ENCODE assay signal across 11 mouse cellular contexts in the genomic region with DNA sequence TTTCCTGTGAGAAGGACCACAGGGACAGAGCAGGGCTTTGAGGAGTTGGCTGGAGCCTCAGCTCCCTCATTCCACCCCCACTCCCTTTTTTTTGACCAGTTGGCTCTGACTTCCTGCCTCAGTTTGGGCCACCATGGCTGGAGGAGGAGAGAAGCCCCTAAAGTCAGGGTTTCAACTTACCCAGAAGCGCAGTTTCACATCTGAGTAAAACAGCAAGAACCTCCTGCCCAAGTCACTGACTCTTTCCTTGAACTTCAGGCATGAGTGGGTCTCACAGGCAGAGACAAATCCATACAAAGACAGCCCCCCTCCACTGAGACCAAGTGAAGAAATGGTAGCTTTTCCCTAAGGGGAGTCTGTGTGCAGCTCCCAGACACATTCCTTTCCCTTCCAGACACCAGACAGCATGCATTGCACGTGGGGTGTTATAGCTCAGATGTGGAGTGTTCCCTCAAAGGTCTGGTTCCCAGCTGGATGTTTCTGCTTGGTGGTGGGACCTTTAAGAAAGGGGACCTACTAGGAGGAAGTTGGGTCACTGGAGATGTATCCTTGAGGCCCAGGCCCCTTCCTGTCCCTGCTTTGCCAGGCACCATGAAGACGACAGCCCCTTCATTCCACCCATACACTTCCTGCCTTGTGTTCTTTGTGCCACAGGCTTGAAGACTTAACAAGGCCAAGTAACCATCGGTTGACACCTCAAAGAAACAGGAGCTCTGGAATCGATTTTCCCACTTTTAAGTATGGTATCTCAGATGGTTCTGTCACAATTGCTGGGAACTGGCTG. TPM values are rescaled to one million over a fixed set of nuclear protein-coding genes. Genes with fewer than 3 reads are reported as not detected.
DNase-seq lines count a peak whose midpoint lies in the region; ATAC-seq lines count a peak whose summit lies in the region.
"Had no signal": no experiment of that assay in that cellular context is flagged by ENCODE, and none has a peak within 500 bp of the region (broad histone marks: within the 10 kb centered on the region; RNA-seq: fewer than 3 reads in every experiment).

No protein-coding gene starts in this region.

- H3K4me1 ChIP-seq in liver, embryonic 12.5 days = peaks cover 29% of the 10 kb centered on the region
- peaks cover 14% of the 10 kb centered on the region for H3K4me1 ChIP-seq in embryonic facial prominence, embryonic 10.5 days
- peaks cover 13% of the 10 kb centered on the region for H3K4me1 ChIP-seq in hindbrain, embryonic 13.5 days (replicated peaks)
- H3K4me1 ChIP-seq in midbrain, embryonic 15.5 days = 0 out of 2 replicates have a peak, but pooled peaks cover 4% of the 10 kb centered on the region

- no peaks in the 10 kb centered on the region for H3K9me3 ChIP-seq in liver, embryonic 12.5 days (replicated peaks)
- H3K9me3 ChIP-seq in embryonic facial prominence, embryonic 10.5 days = no peaks in the 10 kb centered on the region
- no peaks in the 10 kb centered on the region for H3K9me3 ChIP-seq in hindbrain, embryonic 13.5 days
- no peaks in the 10 kb centered on the region for H3K9me3 ChIP-seq in midbrain, embryonic 15.5 days

- no peak overlapping the region for H3K9ac ChIP-seq in liver, embryonic 12.5 days
- H3K9ac ChIP-seq in hindbrain, embryonic 13.5 days = no peak overlapping the region
- H3K9ac ChIP-seq in midbrain, embryonic 15.5 days = no peak overlapping the region

- ATAC-seq in liver, embryonic 12.5 days = no peak
- no peak for ATAC-seq in hindbrain, embryonic 13.5 days (ENCODE audit: low FRiP score)
- no peak for ATAC-seq in midbrain, embryonic 15.5 days (replicated peaks)
- ATAC-seq: Patski had no signal

- no peaks in the 10 kb centered on the region for H3K36me3 ChIP-seq in liver, embryonic 12.5 days
- no peaks in the 10 kb centered on the region for H3K36me3 ChIP-seq in embryonic facial prominence, embryonic 10.5 days (replicated peaks)
- H3K36me3 ChIP-seq in hindbrain, embryonic 13.5 days = no peaks in the 10 kb centered on the region
- H3K36me3 ChIP-seq in midbrain, embryonic 15.5 days (replicated peaks) = no peaks in the 10 kb centered on the region

- WGBS in liver, embryonic 12.5 days (ENCODE audit: insufficient replicate concordance) = 49% methylated on average over 5 of the region's 5 CpGs
- 68% methylated on average over 5 of the region's 5 CpGs for WGBS in embryonic facial prominence, embryonic 10.5 days
- WGBS in hindbrain, embryonic 13.5 days = 83% methylated on average over 5 of the region's 5 CpGs
- 82% methylated on average over 5 of the region's 5 CpGs for WGBS in midbrain, embryonic 15.5 days

- H3K4me2 ChIP-seq in liver, embryonic 12.5 days = no peak overlapping the region
- no peak overlapping the region for H3K4me2 ChIP-seq in hindbrain, embryonic 13.5 days
- H3K4me2 ChIP-seq in midbrain, embryonic 15.5 days = no peak overlapping the region

- 0 out of 2 replicates have a peak overlapping the region, but pooled peaks have one; percentile 23 for H3K27ac ChIP-seq in liver, embryonic 12.5 days
- H3K27ac ChIP-seq in embryonic facial prominence, embryonic 10.5 days (replicated peaks) = peak overlapping the region; percentile 26; the same call in 1 of the 2 replicates
- peak overlapping the region; percentile 76 for H3K27ac ChIP-seq in hindbrain, embryonic 13.5 days
- H3K27ac ChIP-seq in midbrain, embryonic 15.5 days = peak overlapping the region; percentile 6; the same call in 1 of the 2 replicates

- intact Hi-C loops in gastrocnemius, postnatal 14 days (cut with DNase I; ENCODE audit: low total_unique reads) = no loop called here

- DNase-seq in liver = no peak
- DNase-seq in embryonic facial prominence, embryonic 10.5 days (ENCODE audit: low spot score) = no peak
- DNase-seq in urinary bladder, postnatal 25 days (ENCODE audit: low spot score) = no peak
- DNase-seq in cerebellum, adult 18-20 months = no peak
- no peak for DNase-seq in gastrocnemius, postnatal 14 days

- 0 out of 2 replicates have a peak, but pooled peaks cover 3% of the 10 kb centered on the region for H3K27me3 ChIP-seq in liver, embryonic 12.5 days (replicated peaks)
- H3K27me3 ChIP-seq in embryonic facial prominence, embryonic 10.5 days (replicated peaks; ENCODE audit: low read depth, poor library complexity, severe bottlenecking) = no peaks in the 10 kb centered on the region
- no peaks in the 10 kb centered on the region for H3K27me3 ChIP-seq in hindbrain, embryonic 13.5 days
- no peaks in the 10 kb centered on the region for H3K27me3 ChIP-seq in midbrain, embryonic 15.5 days (replicated peaks)
- H3K27me3 ChIP-seq: Patski had no signal

- H3K4me3 ChIP-seq in liver, embryonic 12.5 days = no peak overlapping the region
- no peak overlapping the region for H3K4me3 ChIP-seq in embryonic facial prominence, embryonic 10.5 days
- H3K4me3 ChIP-seq in hindbrain, embryonic 13.5 days = no peak overlapping the region
- no peak overlapping the region for H3K4me3 ChIP-seq in midbrain, embryonic 15.5 days

RNA-seq across cellular contexts. Expression of a gene that starts 27.1 kb away (rescaled TPM):
- polyA plus RNA-seq in liver, embryonic 12.5 days (2016; fragmentation: Nextera tagmentation; extraction: Ambion mirVana) = 17.7 and 20.8 TPM in 2 replicates
- 22.1 and 23.9 TPM in 2 replicates for polyA plus RNA-seq in embryonic facial prominence, embryonic 10.5 days (2016; fragmentation: Nextera tagmentation; extraction: Ambion mirVana)
- polyA plus RNA-seq in hindbrain, embryonic 13.5 days (2015; fragmentation: Nextera tagmentation; extraction: Ambion mirVana) = 25.7 and 26.9 TPM in 2 replicates
- 21.7 and 23.4 TPM in 2 replicates for polyA plus RNA-seq in midbrain, embryonic 15.5 days (2015; fragmentation: Nextera tagmentation; extraction: Ambion mirVana)
- 10 to 100 TPM; 42.5 to 65.2 TPM for total RNA-seq in gastrocnemius, postnatal 14 days (2021)

RNA-seq across cellular contexts. Expression of a gene that starts 49.2 kb away (rescaled TPM):
- not detected in 2 replicates for polyA plus RNA-seq in liver, embryonic 12.5 days (2016; fragmentation: Nextera tagmentation; extraction: Ambion mirVana)
- not detected in 2 replicates for polyA plus RNA-seq in embryonic facial prominence, embryonic 10.5 days (2016; fragmentation: Nextera tagmentation; extraction: Ambion mirVana)
- 0.19 TPM in 1 of 2 replicates, not detected in the other for polyA plus RNA-seq in hindbrain, embryonic 13.5 days (2015; fragmentation: Nextera tagmentation; extraction: Ambion mirVana)
- polyA plus RNA-seq in midbrain, embryonic 15.5 days (2015; fragmentation: Nextera tagmentation; extraction: Ambion mirVana) = 0.17 and 0.23 TPM in 2 replicates
- not detected for total RNA-seq in gastrocnemius, postnatal 14 days (2021)
- total RNA-seq: layer of hippocampus, adult 8-10 months had no signal
- polyA plus RNA-seq: frontal cortex, adult 2 months; Patski had no signal

Comparison
In these comparisons a context has a peak if more than half of its experiments do, and no peak if none do; other contexts are left out.
1. H3K27ac ChIP-seq: peak in every context shown above with its lines; median percentile 76 in hindbrain, embryonic 13.5 days; 26 in embryonic facial prominence, embryonic 10.5 days; 23 in liver, embryonic 12.5 days; 6 in midbrain, embryonic 15.5 days.